Mouse (Mus musculus) adrenal gland, postnatal 4 days (tissue): ENCODE measurements at regions not wholly inside any gene's neighbourhood (a gene's known extent, or its start where the extent isn't known, plus 50 kb on each side); places are given as distances from the start of the nearest gene placed in this dataset.

Experiments
- DNase-seq, 2 experiments: peaks; one replicate each; pipeline ENCODE4 v3.0.0; 2021 to 2022; ENCODE audit warnings: low spot score in 2 of 2, mixed read lengths in 2 of 2

GRCm38 (mm10) chr16:46592618-46593253 is 94.4 kb upstream of the Nectin3 start:
- DNase-seq = no peak

GRCm38 (mm10) chr16:46587056-46587455 is 88.7 kb upstream of the Nectin3 start:
- no peak for DNase-seq

GRCm38 (mm10) chr16:46584502-46584901 is 86.2 kb upstream of the Nectin3 start:
- DNase-seq = no peak

GRCm38 (mm10) chr16:46581115-46581514 is 82.8 kb upstream of the Nectin3 start:
- DNase-seq = no peak

DNA sequence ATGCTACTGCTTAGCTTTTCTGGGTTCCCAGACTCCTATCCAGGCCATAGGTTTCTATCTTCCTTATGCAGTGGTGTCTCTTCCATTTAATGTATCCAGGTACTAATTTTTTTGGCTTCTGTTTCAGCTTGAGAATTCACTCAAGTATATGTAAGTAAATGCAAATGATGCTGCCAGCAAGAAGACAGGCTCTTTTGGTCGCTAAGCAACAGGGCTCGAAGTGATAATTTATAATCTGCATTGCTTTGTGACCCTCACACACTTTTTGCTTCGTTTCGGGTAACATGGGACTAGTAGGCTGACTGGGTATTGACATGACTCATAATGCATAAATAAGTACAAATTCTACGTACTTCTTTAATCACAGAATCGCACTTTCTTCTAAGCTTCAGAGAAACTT is 75.9 kb upstream of the Nectin3 start:
- DNase-seq = no peak

- DNase-seq = no peak
These were observed 69.1 kb upstream of the Nectin3 start for GRCm38 (mm10) chr16:46567446-46567845.

GRCm38 (mm10) chr16:46566020-46566581 is 67.8 kb upstream of the Nectin3 start:
- peak in 1 of 2 experiments; percentile 16 for DNase-seq

DNA sequence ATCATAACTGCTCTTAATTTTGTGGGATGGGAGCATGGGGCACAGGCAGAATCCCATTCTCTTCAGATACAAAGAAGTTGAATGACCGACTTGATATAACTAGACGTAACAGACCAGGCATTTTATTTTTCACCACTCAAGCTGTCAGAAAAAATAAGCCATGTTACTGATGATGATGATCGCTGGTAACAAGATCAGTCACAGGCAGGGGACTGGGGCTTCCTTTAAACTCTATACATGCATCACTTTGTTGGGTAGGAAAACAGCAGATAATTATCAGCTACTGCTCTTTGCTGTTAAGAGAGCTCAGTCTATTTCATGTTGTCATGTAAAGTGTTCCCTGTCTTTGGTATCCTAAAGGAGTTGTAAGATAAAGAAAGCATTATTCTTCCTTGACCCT is 59.0 kb upstream of the Nectin3 start:
- no peak for DNase-seq

DNA sequence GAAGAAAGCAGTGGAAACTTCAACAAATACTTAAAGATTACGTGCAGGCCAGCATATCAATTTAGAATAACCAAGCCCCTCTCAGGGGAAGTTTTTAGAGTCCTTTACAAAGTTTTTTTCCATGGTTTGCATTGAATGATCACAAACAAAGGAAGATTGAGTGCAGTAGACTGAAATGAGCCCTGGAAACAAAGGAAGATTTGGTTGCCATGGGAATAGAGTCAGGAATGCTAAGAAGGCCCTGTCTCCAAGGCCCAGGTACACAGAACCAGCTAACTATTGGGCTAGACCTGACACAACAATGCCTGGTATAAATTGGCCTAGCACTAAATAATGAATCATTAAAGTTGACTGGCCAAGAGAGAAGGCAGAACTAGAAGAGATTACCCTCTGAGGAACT is 49.9 kb upstream of the Nectin3 start:
- DNase-seq = no peak
